Mouse (Mus musculus) MN1 (cell line): ENCODE data around the gene Plpp3.

Experiments
- DNase-seq: peaks from one replicate; pipeline ENCODE4 v3.0.0-alpha.2; 2016; ENCODE audit warnings: low spot score

Plpp3 gene

DNA sequence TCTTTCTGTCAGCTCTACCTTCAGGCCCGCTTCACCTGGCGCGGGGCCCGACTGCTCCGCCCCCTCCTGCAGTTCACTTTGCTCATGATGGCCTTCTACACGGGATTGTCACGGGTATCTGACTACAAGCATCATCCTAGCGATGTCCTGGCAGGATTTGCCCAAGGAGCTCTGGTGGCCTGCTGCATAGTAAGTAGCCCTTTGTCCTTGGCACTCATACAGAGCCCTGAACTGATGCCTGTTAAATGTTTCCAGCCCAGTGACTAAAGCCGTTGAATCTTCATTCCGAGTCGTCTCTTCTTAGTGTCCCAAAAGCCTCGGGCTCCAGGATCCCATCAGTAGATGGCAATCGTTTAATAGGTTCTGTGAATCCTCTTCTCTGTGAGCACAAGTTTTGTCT is 62.2 kb downstream of the Plpp3 start:
- no peak for DNase-seq

DNA sequence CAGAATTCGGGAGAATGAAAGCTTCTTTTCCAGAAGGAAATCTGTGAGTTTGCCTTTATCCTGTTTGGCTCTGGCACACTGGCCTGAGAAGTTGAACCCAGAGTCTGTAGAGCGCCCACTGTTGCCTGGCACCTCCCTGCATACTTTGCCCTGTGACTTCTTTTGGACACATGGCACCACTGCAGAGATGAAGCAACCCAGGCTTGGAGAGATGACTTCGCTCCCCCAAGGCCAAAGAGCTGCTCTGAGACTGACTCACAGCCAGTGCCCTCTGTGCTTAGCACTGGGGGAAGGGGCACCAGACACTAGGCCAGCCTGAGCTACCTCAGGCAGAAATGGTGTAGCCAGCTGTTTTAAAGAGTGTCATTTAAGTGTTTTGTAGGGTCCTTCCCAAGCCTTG is 63.7 kb downstream of the Plpp3 start:
- DNase-seq, result no peak

DNA sequence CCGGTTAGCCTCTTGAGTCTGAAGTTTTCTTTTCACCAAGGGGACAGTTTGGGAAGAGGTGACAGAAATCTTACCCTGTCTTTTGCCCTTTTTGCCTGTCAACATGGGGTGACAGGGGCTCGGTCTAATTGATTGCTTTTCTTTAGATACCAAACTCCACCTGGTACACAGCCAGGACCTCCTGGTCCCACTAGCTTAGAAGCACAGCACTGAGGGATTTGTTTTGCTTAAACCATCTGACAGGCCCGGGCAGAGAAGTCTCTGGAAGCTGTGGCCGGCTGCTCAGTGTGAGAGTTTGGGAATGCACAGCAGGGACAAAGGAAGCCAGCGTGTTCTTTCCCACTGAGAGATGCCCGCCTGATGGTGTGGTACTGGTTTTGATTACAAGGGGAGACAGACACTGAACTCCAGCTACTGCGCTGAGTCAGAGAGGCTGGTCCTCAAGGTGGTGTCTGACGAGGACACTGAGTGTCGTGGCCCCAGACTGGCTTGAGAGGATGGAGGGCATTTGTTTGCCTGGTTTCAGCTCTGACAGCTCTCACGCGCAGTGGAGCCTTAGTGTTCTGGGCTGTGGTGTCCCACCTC is 64.2 kb downstream of the Plpp3 start:
- no peak for DNase-seq

DNA sequence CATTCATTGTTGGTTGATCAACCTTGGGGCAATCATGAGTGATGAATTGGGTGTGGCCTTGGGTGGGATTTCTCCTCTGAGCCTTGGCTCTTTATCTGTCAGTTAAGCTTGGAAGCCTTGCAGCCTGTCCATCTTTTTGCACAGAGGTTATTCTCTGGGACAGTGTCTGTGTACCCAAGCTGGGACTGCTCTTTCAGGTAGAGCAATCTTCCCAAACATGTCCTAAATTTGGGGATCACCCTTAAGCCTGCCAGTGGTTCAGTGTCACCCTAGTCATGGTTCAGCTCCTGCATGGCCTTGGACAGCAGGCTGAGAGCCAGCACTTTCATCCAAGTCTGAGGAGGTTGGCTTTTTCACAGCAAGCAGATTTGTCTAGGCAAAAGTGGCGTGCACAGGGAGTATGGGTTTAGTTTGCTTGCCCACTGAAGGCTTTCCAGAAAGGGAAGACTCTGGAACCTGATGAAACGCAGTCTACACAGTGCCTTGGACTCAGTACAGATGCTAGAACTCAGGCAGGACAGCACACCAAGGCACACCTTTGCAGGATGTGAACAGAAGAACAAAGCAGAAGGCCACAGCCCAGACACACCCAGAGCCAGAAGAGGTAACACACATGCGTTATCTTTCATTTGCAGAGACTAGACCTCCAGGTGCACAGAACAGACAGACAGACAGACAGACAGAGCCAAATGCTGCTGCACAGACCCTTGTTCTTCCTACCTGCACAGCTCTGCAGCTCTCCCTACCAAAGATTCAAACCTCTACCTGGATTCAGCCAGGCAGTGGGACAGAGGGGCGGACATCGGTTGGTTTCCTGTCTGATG is 66.2 kb downstream of the Plpp3 start:
- no peak for DNase-seq

GRCm38 (mm10) chr4:105223925-105224300 is 66.8 kb downstream of the Plpp3 start:
- no peak for DNase-seq

DNA sequence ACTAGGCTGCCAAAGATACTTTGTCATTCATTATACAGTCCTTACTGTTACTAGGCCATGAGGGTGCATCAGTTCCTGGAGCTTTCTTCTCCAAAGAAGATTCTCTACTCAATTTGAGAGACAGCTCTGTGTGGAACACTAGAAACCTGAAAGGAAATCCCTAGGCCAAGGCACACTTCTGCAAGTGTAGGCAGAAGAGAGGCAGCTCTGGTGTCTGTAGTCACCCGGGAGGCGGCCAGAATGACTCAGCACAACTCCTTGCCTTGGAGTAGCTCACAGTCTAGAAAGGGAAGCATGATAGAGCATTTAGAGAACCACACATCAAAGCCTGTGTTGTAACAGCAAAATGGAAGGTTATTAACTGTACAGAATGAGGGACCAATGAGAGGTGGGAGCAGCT is 68.4 kb downstream of the Plpp3 start:
- DNase-seq, result no peak

DNA sequence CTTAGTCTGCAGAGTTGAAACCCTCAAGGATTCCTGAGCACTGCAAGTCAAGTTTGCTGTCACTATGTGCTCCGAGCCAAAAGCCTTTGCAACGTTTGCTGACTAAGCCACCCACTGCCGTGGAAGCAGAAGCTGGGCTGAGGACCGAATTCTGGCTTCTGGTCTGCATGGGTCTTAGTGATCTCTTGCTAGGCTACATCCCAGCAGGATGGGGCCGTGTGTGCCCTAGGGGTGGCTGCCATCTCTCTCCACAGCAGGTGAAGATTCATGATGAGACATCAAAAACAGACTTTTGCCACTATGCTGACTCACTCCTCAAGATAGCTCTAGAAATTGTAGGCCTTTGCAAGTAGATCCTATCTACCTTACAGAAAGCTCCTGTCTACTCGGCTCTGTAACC is 69.2 kb downstream of the Plpp3 start:
- DNase-seq, result no peak

GRCm38 (mm10) chr4:105230127-105230526 is 73.0 kb downstream of the Plpp3 start:
- no peak for DNase-seq

GRCm38 (mm10) chr4:105240233-105240632 is 83.1 kb downstream of the Plpp3 start:
- DNase-seq, result no peak

DNA sequence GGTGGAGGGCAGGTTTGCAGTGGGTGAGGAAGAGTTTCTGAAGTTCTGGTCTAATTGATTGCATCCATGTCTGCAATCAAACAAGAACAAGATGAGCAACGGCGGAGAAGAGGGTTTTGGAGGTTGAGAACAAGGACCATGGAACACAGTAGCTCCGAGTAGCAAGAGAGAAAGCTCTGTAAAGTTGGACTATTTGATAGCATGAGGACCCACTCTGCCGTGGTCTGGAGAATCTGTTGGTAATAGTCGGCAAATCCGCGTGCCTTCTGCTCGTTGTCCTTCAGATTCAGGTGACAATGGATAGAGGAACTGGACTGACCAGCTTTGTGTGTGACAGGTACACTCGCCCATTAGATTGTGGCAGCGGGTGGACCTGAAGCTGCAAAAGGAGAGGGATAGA is 87.8 kb downstream of the Plpp3 start:
- no peak for DNase-seq

DNA sequence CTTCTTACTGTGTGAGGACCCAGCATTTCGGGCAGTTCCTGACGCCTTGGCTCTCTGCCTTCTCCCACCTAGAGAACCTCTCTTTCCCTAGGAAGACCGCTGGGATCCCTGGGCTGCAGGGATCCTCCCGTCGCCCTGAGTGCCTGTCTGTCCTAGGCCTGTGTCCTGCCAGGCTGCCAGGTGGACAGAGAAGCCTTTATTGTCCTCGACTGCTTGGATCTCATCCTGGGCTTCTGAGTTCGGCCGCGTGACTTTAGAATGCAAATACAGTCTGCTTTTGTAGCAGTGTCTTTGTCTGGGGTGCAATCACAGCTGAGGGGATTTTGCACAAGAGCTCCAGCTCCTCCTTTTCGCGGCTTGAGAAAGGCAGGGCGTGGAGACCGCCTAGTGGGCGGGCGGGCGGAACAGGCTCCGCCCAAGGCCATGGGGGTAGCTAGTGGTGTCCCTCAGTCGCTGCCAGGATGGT is 88.4 kb downstream of the Plpp3 start:
- no peak for DNase-seq

DNA sequence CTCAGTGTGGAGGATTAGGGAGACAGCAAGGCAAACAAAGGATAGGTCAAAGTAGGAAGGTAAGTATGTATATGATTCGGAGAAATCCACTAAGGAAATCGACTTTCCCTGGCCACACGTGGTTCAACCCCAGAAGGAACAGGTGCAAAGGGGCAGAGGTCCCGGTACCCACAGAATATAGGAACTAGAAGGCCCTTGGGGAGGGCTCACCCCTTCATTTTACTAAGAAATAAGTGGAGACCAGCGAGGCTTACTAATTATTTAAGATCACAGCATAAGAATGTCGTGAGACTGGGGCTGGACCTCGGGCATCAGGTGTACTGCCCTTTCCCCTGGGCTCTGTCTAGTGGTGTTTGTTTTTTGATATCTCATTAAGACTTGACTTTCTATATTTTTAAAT is 89.2 kb downstream of the Plpp3 start:
- DNase-seq, result no peak

GRCm38 (mm10) chr4:105248161-105248560 is 91.0 kb downstream of the Plpp3 start:
- no peak for DNase-seq

DNA sequence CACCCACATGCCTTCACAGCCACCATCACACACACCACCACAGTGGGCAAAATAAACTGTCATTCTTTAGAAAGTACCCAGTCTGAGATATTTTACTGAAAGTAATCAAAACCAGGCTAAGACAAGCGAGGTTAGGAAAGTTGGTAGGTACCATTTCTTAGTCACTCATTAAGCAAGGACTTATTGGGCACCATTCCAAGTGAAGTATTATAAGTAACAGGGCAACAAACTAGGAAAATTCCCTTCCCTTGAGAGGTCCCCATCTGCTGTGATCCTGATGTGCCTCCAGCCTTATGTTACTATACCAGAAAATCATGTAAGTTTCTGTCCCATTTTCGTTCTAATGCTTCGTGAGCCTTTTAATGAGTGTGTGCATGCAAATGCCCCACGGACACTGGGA is 92.1 kb downstream of the Plpp3 start:
- no peak for DNase-seq

DNA sequence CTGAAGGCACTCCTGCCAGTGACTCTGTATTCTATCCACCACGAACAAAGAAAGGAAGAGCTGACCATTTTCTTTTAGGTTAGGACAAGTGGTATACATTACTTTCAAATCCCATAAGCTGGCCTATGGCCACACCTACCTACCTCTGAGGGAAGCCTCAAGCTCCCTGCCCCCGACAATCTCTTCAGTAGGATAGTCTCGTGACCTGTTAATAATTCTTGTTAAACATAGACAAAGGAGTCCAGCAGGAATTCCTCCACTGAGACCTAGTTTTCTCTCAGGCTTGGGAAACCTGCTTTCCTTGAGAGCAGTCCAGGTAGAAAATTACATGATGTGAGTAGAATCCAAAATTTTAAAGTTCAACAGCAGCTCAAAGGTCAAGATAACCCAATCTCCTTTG is 93.8 kb downstream of the Plpp3 start:
- no peak for DNase-seq

- no peak for DNase-seq
Measured at GRCm38 (mm10) chr4:105252044-105252443, 94.9 kb downstream of the Plpp3 start.

DNA sequence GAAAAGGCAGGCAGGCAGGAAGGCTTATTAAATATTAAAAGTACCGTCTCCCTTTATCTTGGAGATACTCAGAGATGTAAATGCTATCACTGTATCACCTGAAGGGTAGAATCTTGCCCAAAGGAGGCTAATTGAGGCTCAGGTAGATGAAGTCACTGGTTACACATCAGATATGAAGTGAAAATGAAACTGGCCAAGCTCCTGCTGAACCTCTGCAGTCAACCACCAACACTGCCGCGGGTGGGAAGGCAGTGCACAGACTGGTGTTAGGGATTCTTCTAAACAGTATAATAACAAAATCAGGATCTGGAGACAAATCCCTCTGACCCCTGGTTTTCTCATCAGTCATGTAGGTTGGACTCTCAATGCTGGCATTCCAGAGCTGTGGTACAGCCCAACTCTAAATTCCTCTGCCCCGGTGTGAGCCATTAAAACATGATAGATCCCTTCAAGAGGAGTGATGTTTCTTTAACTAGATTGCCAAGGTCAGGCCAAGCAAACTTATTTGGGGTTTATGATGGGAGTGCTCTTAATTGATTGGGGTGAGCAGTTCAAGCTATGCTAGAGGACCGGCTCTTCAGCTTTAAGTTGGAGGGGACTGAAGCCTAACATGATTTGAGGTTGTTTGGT is 95.5 kb downstream of the Plpp3 start:
- no peak for DNase-seq

GRCm38 (mm10) chr4:105253453-105254341 is 96.5 kb downstream of the Plpp3 start:
- no peak for DNase-seq

DNA sequence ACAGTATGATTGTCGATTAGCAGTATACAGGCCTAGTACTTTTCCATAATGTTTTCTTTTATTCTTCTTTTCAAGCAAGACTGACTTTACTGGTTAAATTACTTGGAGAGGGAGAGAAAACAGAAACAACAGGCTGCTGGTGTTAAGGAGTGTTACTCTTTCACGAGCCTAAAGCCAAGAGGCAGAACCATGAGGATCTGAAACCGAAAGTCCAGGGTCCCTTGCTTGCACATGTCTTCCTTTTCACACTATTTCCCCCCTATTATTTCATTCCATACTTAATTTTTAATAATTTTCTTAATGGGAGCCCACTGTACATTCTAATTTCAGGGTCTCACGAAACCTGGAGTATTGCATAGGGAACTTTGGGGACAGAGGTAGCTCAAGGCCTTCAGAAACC is 97.2 kb downstream of the Plpp3 start:
- DNase-seq, result no peak

- no peak for DNase-seq
Measured at GRCm38 (mm10) chr4:105255185-105255584, 98.0 kb downstream of the Plpp3 start.

- DNase-seq, result no peak
Measured at GRCm38 (mm10) chr4:105257667-105258560, 100.8 kb downstream of the Plpp3 start.
